In genomic region chrX:137106498-137106897, GRCm38 (mm10) we compare ENCODE assay signal across 28 mouse cellular contexts. TPM values are rescaled to one million over a fixed set of nuclear protein-coding genes. Genes with fewer than 3 reads are reported as not detected.
"Had no signal": no experiment of that assay in that cellular context is flagged by ENCODE, and none has a peak within 500 bp of the region (broad histone marks: within the 10 kb centered on the region; RNA-seq: fewer than 3 reads in every experiment).

No protein-coding gene starts in this region.

- H3K9me3 ChIP-seq: limb, embryonic 10.5 days; limb, embryonic 13.5 days; liver, embryonic 12.5 days; liver, embryonic 15.5 days; stomach, embryonic 15.5 days had no signal

- H3K27ac ChIP-seq: kidney, postnatal 0 days; layer of hippocampus, adult 2 months; limb, embryonic 10.5 days; limb, embryonic 13.5 days; liver, embryonic 12.5 days; liver, embryonic 15.5 days; stomach, embryonic 15.5 days had no signal

- ATAC-seq: intestine, postnatal 0 days; liver, embryonic 12.5 days had no signal

- H3K9ac ChIP-seq: limb, embryonic 13.5 days; liver, embryonic 12.5 days; liver, embryonic 15.5 days; stomach, embryonic 15.5 days had no signal

- H3K36me3 ChIP-seq: limb, embryonic 10.5 days; limb, embryonic 13.5 days; liver, embryonic 12.5 days; liver, embryonic 15.5 days; stomach, embryonic 15.5 days had no signal

- H3K4me3 ChIP-seq: layer of hippocampus, adult 2 months; limb, embryonic 10.5 days; limb, embryonic 13.5 days; liver, embryonic 12.5 days; liver, embryonic 15.5 days; megakaryocyte, embryonic 14.5 days; stomach, embryonic 15.5 days had no signal

- DNase-seq: kidney, adult 2 months; kidney, postnatal 25 days; layer of hippocampus, adult 9-11 months; liver; lung, adult 2 months; lung, postnatal 14 days; lung, postnatal 4 days; retina, postnatal 1 day; right cerebral cortex, postnatal 25 days; spleen, adult 18-20 months; thymus, postnatal 25 days had no signal

- H3K4me1 ChIP-seq: limb, embryonic 10.5 days; limb, embryonic 13.5 days; liver, embryonic 12.5 days; liver, embryonic 15.5 days; megakaryocyte, embryonic 14.5 days; stomach, embryonic 15.5 days had no signal

- H3K4me2 ChIP-seq: limb, embryonic 13.5 days; liver, embryonic 12.5 days; liver, embryonic 15.5 days; stomach, embryonic 15.5 days had no signal

RNA-seq across cellular contexts. Expression of gene Esx1, which starts 15.4 kb away (rescaled TPM):
- total RNA-seq: layer of hippocampus, adult 2 months; layer of hippocampus, postnatal 25 days; left cerebral cortex, adult 18-20 months; left cerebral cortex, postnatal 25 days had no signal
- polyA plus RNA-seq: intestine, embryonic 14.5 days; intestine, postnatal 0 days; kidney, adult 2 months; kidney, embryonic 14.5 days; kidney, postnatal 0 days; large intestine, adult 2 months; limb, embryonic 10.5 days; limb, embryonic 13.5 days; liver, embryonic 12.5 days; liver, embryonic 15.5 days; lung, adult 2 months; lung, embryonic 16.5 days; neural tube, embryonic 14.5 days; stomach, embryonic 15.5 days had no signal
